Mouse (Mus musculus) embryonic facial prominence, embryonic 14.5 days (tissue): ENCODE results near the gene Abca4. TPM values are rescaled to one million over a fixed set of nuclear protein-coding genes. Genes with fewer than 3 reads are reported as not detected.

Experiments used
- ATAC-seq: fragments of 200-750 bp; cut with Nextera tagmentation; 2 replicates; pipeline ENCODE4 v1.8.0; 2017; ENCODE audit warnings: low read depth, moderate number of reproducible peaks, moderate TSS enrichment
- DNase-seq: peaks from one replicate; pipeline ENCODE4 v3.0.0-alpha.2; 2015; ENCODE audit warnings: low spot score
- H3K27ac ChIP-seq: fragments of 300-500 bp; sonication (generic); replicated peaks from 2 replicates; pipeline ENCODE4 v1.5.1; 2014; ENCODE audit warnings: low read depth, mild to moderate bottlenecking, low read length, moderate library complexity
- H3K27me3 ChIP-seq: fragments of 300-500 bp; sonication (generic); replicated peaks from 2 replicates; pipeline ENCODE4 v1.6.1; 2014; ENCODE audit warnings: low read length; ENCODE audit not compliant: control insufficient read depth, insufficient read depth
- H3K36me3 ChIP-seq: fragments of 300-500 bp; sonication (generic); 2 replicates; pipeline ENCODE4 v1.6.1; 2014; ENCODE audit warnings: low read length, mixed read lengths; ENCODE audit not compliant: control insufficient read depth, insufficient read depth
- H3K4me1 ChIP-seq: fragments of 300-500 bp; sonication (generic); 2 replicates; pipeline ENCODE4 v1.6.1; 2014; ENCODE audit warnings: antibody characterized with exemption, low read length; ENCODE audit not compliant: control insufficient read depth, insufficient read depth
- H3K4me2 ChIP-seq: fragments of 300-500 bp; sonication (generic); 2 replicates; pipeline ENCODE4 v1.6.1; 2014; ENCODE audit warnings: low read depth, mild to moderate bottlenecking, low read length, moderate library complexity, mixed read lengths
- H3K4me3 ChIP-seq: fragments of 300-500 bp; sonication (generic); 2 replicates; pipeline ENCODE4 v1.5.1; 2014; ENCODE audit warnings: low read depth, mild to moderate bottlenecking, low read length
- H3K9ac ChIP-seq: fragments of 300-500 bp; sonication (generic); 2 replicates; pipeline ENCODE4 v1.6.1; 2014; ENCODE audit warnings: low read depth, mild to moderate bottlenecking, low read length, moderate library complexity, mixed read lengths
- H3K9me3 ChIP-seq: fragments of 300-500 bp; sonication (generic); 2 replicates; pipeline ENCODE4 v1.6.1; 2016; ENCODE audit warnings: low read length; ENCODE audit not compliant: control insufficient read depth
- WGBS: fragments of 180-500 bp; shearing (Covaris S2); extraction: QIAGEN DNeasy Blood & Tissue Kit; methylation state at CpG from one replicate; pipeline ENCODE4 v1.1.7; 2014; 5-methylcytosine and 5-hydroxymethylcytosine counted together
- polyA plus RNA-seq: library from polyadenylated mRNA; unstranded; fragments of >200 nt; fragmentation: Nextera tagmentation; extraction: Ambion mirVana; gene quantifications from 2 replicates; pipeline ENCODE4 v1.2.1, GENCODE M21; 2014

The Abca4 gene
- polyA plus RNA-seq, 1 experiment from 2014 or later, result 1.5 TPM

- Histone ChIP-seq H3K36me3 (no peaks in the 10 kb centered on the region), H3K4me2 (no peak overlapping the region), H3K4me3 (no peak overlapping the region), H3K9ac (no peak overlapping the region), H3K4me1 (peaks cover 27% of the 10 kb centered on the region), H3K9me3 (no peaks in the 10 kb centered on the region), H3K27ac (peak overlapping the region; percentile 75), H3K27me3 (no peaks in the 10 kb centered on the region)
- 44% methylated on average over 11 of the region's 11 CpGs for WGBS
- DNase-seq (peak; percentile 95), ATAC-seq (peak; percentile 95)
Observed at GRCm38 (mm10) chr3:122088054-122088681, 43.9 kb downstream of the Abca4 start.

GRCm38 (mm10) chr3:122090338-122090737 lies 46.1 kb downstream of the Abca4 start:
- no peaks in the 10 kb centered on the region for H3K9me3 ChIP-seq
- no peak overlapping the region for H3K9ac ChIP-seq
- whole genome bisulfite sequencing, result 91% methylated on average over 6 of the region's 6 CpGs
- DNase-seq (no peak), ATAC-seq (no peak)
- H3K36me3 ChIP-seq, result no peaks in the 10 kb centered on the region
- no peaks in the 10 kb centered on the region for H3K27me3 ChIP-seq
- no peak overlapping the region for H3K27ac ChIP-seq
- H3K4me3 ChIP-seq, result no peak overlapping the region
- peaks cover 27% of the 10 kb centered on the region for H3K4me1 ChIP-seq
- H3K4me2 ChIP-seq, result no peak overlapping the region

DNA sequence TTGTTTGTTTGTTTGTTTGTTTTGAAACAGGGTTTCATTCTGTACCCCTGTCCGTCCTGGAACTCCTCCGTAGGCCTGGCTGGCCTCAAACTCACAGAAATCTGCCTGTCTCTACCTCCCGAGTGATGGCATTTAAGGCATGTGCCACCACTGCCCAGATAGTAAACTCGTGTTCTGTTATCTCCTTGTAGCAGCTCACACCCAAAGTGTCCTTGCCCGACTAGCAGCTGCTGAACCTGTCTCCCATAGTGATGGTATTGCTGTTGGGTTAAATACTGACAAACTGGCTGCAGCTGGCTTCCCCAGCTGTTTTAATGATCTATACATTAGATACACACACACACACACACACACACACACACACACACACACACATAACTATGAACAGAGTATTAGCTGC lies 55.5 kb downstream of the Abca4 start:
- Histone ChIP-seq H3K4me1 (peaks cover 8% of the 10 kb centered on the region; the same call in 1 of the 2 replicates), H3K4me2 (no peak overlapping the region), H3K9ac (no peak overlapping the region), H3K9me3 (no peaks in the 10 kb centered on the region), H3K36me3 (no peaks in the 10 kb centered on the region), H3K4me3 (no peak overlapping the region), H3K27ac (no peak overlapping the region), H3K27me3 (no peaks in the 10 kb centered on the region)
- ATAC-seq (no peak), DNase-seq (no peak)
- WGBS, result 74% methylated on average over 5 of the region's 5 CpGs

DNA sequence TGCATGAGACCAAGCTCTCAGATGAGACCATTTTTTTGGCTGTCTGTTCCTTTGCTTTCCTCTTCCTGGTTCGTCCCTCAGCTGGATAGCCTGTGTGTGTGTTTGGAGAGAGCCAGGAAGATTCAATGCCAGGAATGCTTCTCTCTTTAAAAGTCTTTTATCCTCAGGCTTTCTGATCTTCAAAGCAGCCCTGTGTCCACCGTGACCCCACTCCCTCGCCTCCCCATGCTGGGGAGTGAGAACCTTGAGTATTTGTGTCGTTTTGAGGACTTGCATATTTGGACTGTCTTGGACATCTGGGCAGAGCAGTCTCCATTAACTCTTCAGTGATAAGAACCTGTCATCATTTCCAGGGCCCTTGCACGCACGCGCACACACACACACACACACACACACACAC lies 57.8 kb downstream of the Abca4 start:
- Histone ChIP-seq H3K36me3 (no peaks in the 10 kb centered on the region), H3K4me2 (no peak overlapping the region), H3K27ac (no peak overlapping the region), H3K9ac (no peak overlapping the region), H3K4me3 (no peak overlapping the region), H3K9me3 (no peaks in the 10 kb centered on the region), H3K27me3 (no peaks in the 10 kb centered on the region), H3K4me1 (peaks cover 5% of the 10 kb centered on the region; the same call in 1 of the 2 replicates)
- DNase-seq (no peak), ATAC-seq (no peak)
- WGBS, result 62% methylated on average over 7 of the region's 7 CpGs

DNA sequence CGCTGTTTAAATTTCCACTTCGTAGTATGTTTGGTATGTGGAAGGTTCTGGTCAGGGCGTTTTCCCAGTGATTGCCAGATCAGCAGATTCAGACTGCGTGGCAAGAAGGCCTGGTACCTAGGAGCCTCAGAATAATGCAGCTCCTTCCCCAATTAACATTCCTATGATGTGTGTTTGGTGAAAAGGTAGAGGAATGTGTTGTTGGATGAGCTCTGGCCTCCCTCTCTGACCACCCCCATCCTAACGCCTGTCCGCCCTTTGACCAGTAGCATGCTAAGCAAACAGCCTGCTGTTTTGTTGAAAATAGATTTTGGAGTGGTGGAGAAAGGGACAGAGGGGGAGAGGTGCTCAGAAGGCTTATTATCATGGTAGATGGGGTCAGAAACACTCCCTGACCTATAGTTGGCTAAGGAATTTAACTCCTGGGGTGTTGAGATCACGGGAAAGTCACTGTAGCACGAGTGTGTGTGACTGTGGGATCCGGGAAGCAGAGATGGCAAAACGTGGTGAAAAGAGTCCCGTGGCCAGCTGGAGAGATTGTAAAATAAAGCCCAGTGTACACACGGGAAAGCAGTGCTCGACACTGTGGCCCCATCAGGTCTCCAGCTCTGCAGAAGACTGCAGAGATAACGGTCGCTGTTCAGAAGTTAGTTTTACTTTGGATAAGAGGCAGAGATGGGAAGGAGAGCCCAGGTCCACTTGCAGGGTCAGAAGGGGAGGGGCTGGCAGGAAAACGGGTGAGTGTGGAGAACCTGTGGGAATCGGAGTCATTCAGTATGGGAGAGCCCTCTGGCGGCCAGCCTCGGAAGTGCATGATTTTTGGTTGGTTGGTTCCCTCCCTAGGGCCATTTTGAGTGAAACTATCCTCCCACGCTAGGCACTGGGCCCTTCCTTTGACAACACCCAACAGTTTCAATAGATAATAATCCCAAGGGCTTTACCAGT lies 59.9 kb downstream of the Abca4 start:
- H3K4me3 ChIP-seq, result 0 out of 2 replicates have a peak overlapping the region, but pooled peaks have one; percentile 7
- no peaks in the 10 kb centered on the region for H3K27me3 ChIP-seq
- ATAC-seq, result peak; percentile 60; the same call in 1 of the 2 replicates
- WGBS, result 30% methylated on average over 20 of the region's 20 CpGs
- no peaks in the 10 kb centered on the region for H3K4me1 ChIP-seq
- H3K9me3 ChIP-seq, result no peaks in the 10 kb centered on the region
- H3K27ac ChIP-seq, result peak overlapping the region; percentile 4; the same call in 1 of the 2 replicates
- H3K9ac ChIP-seq, result no peak overlapping the region
- no peaks in the 10 kb centered on the region for H3K36me3 ChIP-seq
- H3K4me2 ChIP-seq, result peak overlapping the region; percentile 47
- peak; percentile 87 for DNase-seq

DNA sequence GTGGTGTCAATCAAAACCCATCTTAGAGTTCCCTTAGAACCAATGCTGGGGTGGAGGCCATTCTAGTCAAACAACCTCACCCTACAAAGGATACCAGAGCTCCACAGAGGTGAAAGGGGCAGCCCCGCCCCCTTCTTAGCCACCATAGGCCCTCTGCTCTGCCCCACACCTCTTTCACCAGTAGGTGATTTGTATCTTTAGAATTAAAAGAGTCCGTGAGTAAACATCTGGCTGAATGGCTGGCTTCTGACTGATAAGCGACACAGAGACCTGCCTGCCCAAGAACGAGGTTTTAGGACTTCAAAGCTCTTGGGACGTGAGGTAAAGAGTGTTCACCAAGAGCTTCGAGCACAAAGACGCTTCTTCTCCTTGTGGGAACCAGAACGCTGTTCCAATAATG lies 62.7 kb downstream of the Abca4 start:
- 78% methylated on average over 8 of the region's 8 CpGs for WGBS
- Histone ChIP-seq H3K4me3 (no peak overlapping the region), H3K9me3 (no peaks in the 10 kb centered on the region), H3K27ac (no peak overlapping the region; the same call in 1 of the 2 replicates), H3K36me3 (no peaks in the 10 kb centered on the region), H3K4me1 (peaks cover under 1% of the 10 kb centered on the region; the same call in 1 of the 2 replicates), H3K9ac (no peak overlapping the region), H3K4me2 (no peak overlapping the region), H3K27me3 (no peaks in the 10 kb centered on the region)
- no peak for ATAC-seq
- DNase-seq, result no peak

- no peaks in the 10 kb centered on the region for H3K27me3 ChIP-seq
- no peak for ATAC-seq
- 86% methylated on average over 14 of the region's 14 CpGs for WGBS
- H3K9ac ChIP-seq, result no peak overlapping the region
- H3K9me3 ChIP-seq, result no peaks in the 10 kb centered on the region
- DNase-seq, result no peak
- no peaks in the 10 kb centered on the region for H3K36me3 ChIP-seq
- no peak overlapping the region for H3K4me3 ChIP-seq
- no peak overlapping the region for H3K4me2 ChIP-seq
- H3K27ac ChIP-seq, result no peak overlapping the region
- peaks cover 4% of the 10 kb centered on the region; the same call in 1 of the 2 replicates for H3K4me1 ChIP-seq
Observed at GRCm38 (mm10) chr3:122107643-122108194, 63.5 kb downstream of the Abca4 start.

DNA sequence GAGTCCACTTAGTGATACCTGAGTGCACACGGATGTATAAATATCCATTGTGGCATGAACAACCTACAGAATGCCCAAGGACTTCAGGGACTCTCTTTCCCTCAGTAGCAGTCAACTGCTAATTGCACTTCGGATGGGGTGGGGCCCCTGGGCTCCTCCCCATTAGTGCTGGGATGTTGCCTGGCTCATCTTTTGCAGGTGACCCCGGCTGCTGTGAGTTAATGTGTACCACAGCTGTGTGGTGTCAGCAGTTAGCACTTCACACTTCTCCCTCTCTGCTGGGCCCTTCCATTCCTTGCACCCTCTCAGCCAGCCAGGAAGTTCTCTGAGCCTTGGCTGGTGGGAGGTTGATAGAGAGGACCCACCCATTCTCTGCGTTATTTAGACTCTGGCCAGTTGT lies 65.2 kb downstream of the Abca4 start:
- DNase-seq, result no peak
- 61% methylated on average over 4 of the region's 4 CpGs for WGBS
- H3K4me2 ChIP-seq, result no peak overlapping the region
- H3K4me1 ChIP-seq, result peaks cover 4% of the 10 kb centered on the region; the same call in 1 of the 2 replicates
- H3K9ac ChIP-seq, result no peak overlapping the region
- no peak for ATAC-seq
- H3K36me3 ChIP-seq, result no peaks in the 10 kb centered on the region
- H3K9me3 ChIP-seq, result no peaks in the 10 kb centered on the region
- H3K4me3 ChIP-seq, result no peak overlapping the region
- no peaks in the 10 kb centered on the region for H3K27me3 ChIP-seq
- H3K27ac ChIP-seq, result no peak overlapping the region
